Mouse (Mus musculus) gastrocnemius, adult 18-20 months (tissue): ENCODE data around the gene Zfp92. TPM values are rescaled to one million over a fixed set of nuclear protein-coding genes. Genes with fewer than 3 reads are reported as not detected.

Experiments used
- DNase-seq: peaks from one replicate; pipeline ENCODE4 v3.0.0; 2021; ENCODE audit warnings: low spot score
- total RNA-seq, 2 experiments: library from RNA; stranded (reverse); gene quantifications; 2 replicates each; pipeline ENCODE4 v1.2.3; 2021

Zfp92 gene
- total RNA-seq, 2 experiments from 2014 or later, result not detected

DNA sequence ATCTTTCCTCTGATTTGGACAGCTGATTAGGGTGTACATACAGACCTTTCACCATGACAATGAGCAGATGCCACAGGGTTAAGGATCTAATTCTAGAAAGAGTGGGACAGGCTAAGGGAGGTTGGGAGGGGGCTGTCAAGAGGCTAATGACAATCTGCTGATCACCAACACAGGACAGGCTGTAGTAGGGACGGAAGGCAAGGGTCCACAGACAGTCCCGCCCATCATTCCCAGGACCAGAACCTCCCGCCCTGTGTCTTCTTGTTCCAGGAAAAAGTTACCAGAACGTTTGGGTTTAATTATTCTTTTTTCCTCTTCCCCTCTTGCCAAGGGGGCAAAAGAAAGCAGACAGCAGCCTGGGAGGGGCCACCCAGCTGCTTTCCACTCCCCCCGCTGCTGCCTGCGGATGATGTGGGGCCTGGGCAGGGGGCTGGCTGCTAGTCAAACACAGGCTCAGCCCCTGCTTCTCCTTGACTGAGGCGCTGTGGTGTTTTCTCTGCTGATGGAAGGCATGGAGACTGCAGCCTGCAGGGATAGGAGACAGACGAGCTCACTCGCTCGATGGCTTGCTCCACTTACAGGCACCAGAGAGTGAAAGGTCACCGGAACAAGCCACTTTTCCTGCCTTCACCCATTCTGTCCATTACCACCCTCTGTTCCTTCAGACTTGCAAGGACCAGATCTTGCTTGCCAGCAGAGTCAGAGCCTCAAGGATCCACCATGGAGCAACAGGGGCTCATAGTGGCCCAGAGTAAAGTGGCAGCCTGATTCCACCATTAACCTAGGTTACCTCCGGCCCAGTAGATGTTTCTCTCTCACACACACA lies 63.7 kb downstream of the Zfp92 start:
- DNase-seq, result no peak

- DNase-seq, result no peak
Measured at GRCm38 (mm10) chrX:73475658-73476256, 64.9 kb downstream of the Zfp92 start.

- peak; percentile 24 for DNase-seq
Measured at GRCm38 (mm10) chrX:73476621-73477020, 65.7 kb downstream of the Zfp92 start.

DNA sequence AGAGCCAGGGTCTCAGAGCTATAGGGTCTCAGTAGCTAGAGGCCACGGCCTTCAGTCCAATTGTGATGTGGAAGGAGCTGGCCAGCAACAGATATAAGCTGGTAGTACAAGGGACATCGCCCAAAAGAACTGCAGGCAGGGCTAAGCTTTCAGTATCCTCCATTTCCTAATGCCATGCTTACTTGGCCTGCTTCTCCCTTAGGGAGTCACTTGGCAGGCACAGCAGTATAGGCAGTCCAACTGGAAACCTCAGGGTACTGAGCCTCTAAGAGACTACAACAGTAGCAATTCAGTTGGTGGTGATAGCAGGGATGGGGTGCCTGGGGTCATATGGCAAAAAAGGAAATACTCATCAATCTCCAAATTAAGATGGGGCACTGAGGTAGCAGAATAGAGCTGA lies 66.6 kb downstream of the Zfp92 start:
- no peak for DNase-seq

Other genes with a start within 250 kb of the Zfp92 start
- not detected for gene Spin2d, start 234.1 kb upstream of the Zfp92 start, total RNA-seq
- 1 to 10 TPM; 1.4 to 2.3 TPM for gene Xlr3b, start 218.9 kb upstream of the Zfp92 start, total RNA-seq
- gene Xlr4b, start 196.8 kb upstream of the Zfp92 start, total RNA-seq, result not detected
- 1 to 10 TPM; 5.5 to 6.0 TPM for gene F8a, start 182.8 kb upstream of the Zfp92 start, total RNA-seq
- gene Xlr4c, start 168.0 kb upstream of the Zfp92 start, total RNA-seq, result under 1 TPM in 1 of 2 experiments, not detected in 1; 0.18 TPM
- under 1 TPM in 1 of 2 experiments, not detected in 1; 0.80 TPM for gene Xlr3c, start 145.7 kb upstream of the Zfp92 start, total RNA-seq
- not detected for gene Xlr5a, start 118.1 kb upstream of the Zfp92 start, total RNA-seq
- gene Xlr5c, start 118.1 kb upstream of the Zfp92 start, total RNA-seq, result not detected
- gene Gm45015, start 74.3 kb upstream of the Zfp92 start, total RNA-seq, result not detected
- gene Zfp275, start 68.5 kb upstream of the Zfp92 start, total RNA-seq, result 1 to 10 TPM; 4.1 to 4.5 TPM
- gene Gm18336, start 12.4 kb upstream of the Zfp92 start, total RNA-seq, result not detected
- gene Trex2, start 24.2 kb downstream of the Zfp92 start, total RNA-seq, result not detected
- 10 to 100 TPM in 1 of 2 experiments, 1 to 10 TPM in 1; 9.7 to 12.3 TPM for gene Haus7, start 47.9 kb downstream of the Zfp92 start, total RNA-seq
- gene Bgn, start 72.5 kb downstream of the Zfp92 start, total RNA-seq, result 10 to 100 TPM; 43.9 to 70.1 TPM
- gene Atp2b3, start 92.0 kb downstream of the Zfp92 start, total RNA-seq, result 10 to 100 TPM; 10.6 to 10.7 TPM
- gene Dusp9, start 228.3 kb downstream of the Zfp92 start, total RNA-seq, result not detected
- 10 to 100 TPM in 1 of 2 experiments, 1 to 10 TPM in 1; 8.6 to 11.6 TPM for gene Pnck, start 249.0 kb downstream of the Zfp92 start, total RNA-seq